Mouse (Mus musculus) hindbrain, embryonic 15.5 days (tissue): ENCODE data around the gene Mybpc1. TPM values are rescaled to one million over a fixed set of nuclear protein-coding genes. Genes with fewer than 3 reads are reported as not detected.

Experiments
- polyA plus RNA-seq: library from polyadenylated mRNA; unstranded; fragments of >200 nt; fragmentation: Nextera tagmentation; extraction: Ambion mirVana; gene quantifications from 2 replicates; pipeline ENCODE4 v1.2.1, GENCODE M21; 2015

The Mybpc1 gene
- polyA plus RNA-seq, 1 experiment from 2014 or later, result 4.9 TPM

Other genes with a start within 250 kb of the Mybpc1 start
- 0.53 and 0.97 TPM in 2 replicates for gene Dram1, start 226.1 kb downstream of the Mybpc1 start, polyA plus RNA-seq
- 21.9 and 24.0 TPM in 2 replicates for gene Gnptab, start 226.0 kb downstream of the Mybpc1 start, polyA plus RNA-seq
- gene Sycp3, start 145.6 kb downstream of the Mybpc1 start, polyA plus RNA-seq, result 0.30 and 0.31 TPM in 2 replicates
- gene Chpt1, start 101.1 kb downstream of the Mybpc1 start, polyA plus RNA-seq, result 20.1 and 21.6 TPM in 2 replicates
- 0.21 TPM in 1 of 2 replicates, not detected in the other for gene Spic, start 79.9 kb upstream of the Mybpc1 start, polyA plus RNA-seq
- gene Arl1, start 125.7 kb upstream of the Mybpc1 start, polyA plus RNA-seq, result 144 and 153 TPM in 2 replicates
- 8.7 and 9.5 TPM in 2 replicates for gene Utp20, start 221.7 kb upstream of the Mybpc1 start, polyA plus RNA-seq